Mouse (Mus musculus) C2C12 (cell line): ENCODE measurements around the gene Stx7. TPM values are rescaled to one million over a fixed set of nuclear protein-coding genes. Genes with fewer than 3 reads are reported as not detected.

Experiments used
- H3K27me3 ChIP-seq: one replicate; pipeline ENCODE4 v1.6.1; 2011; ENCODE audit not compliant: control insufficient read depth, insufficient read depth, insufficient read length
- H3K36me3 ChIP-seq: one replicate; pipeline ENCODE4 v1.6.1; 2011; ENCODE audit not compliant: control insufficient read depth, insufficient read depth
- H3K4me3 ChIP-seq: one replicate; pipeline ENCODE4 v1.5.1; 2011; ENCODE audit warnings: mild to moderate bottlenecking, control low read depth; ENCODE audit not compliant: poor library complexity, insufficient read depth, severe bottlenecking
- H3K79me2 ChIP-seq: one replicate; pipeline ENCODE4 v1.6.1; 2011; ENCODE audit not compliant: control insufficient read depth, insufficient read depth
- H3K79me3 ChIP-seq: one replicate; pipeline ENCODE4 v1.6.1; 2011; ENCODE audit warnings: low read depth, control low read depth
- H3ac ChIP-seq: one replicate; pipeline ENCODE3; 2011; ENCODE audit warnings: low read depth; ENCODE audit not compliant: control insufficient read depth, insufficient read length
- CEBPB ChIP-seq: IDR thresholded peaks from one replicate; pipeline ENCODE4 v1.6.1; 2011; ENCODE audit warnings: low read depth, mild to moderate bottlenecking, control low read depth, moderate library complexity
- CTCF ChIP-seq: IDR thresholded peaks from one replicate; pipeline ENCODE4 v1.5.1; 2011; ENCODE audit not compliant: control insufficient read depth, insufficient read depth, insufficient read length
- FOSL1 ChIP-seq: IDR thresholded peaks from one replicate; pipeline ENCODE4 v1.8.0; 2011; ENCODE audit warnings: mild to moderate bottlenecking, low read length; ENCODE audit not compliant: poor library complexity, insufficient read depth, severe bottlenecking
- MAX ChIP-seq: IDR thresholded peaks from one replicate; pipeline ENCODE4 v1.6.1; 2011; ENCODE audit warnings: mild to moderate bottlenecking, control low read depth
- MYOD1 ChIP-seq: IDR thresholded peaks from one replicate; pipeline ENCODE4 v1.6.1; 2011; ENCODE audit warnings: low read depth; ENCODE audit not compliant: control insufficient read depth, insufficient read length
- MYOG ChIP-seq: IDR thresholded peaks from one replicate; pipeline ENCODE4 v1.6.1; 2011; ENCODE audit not compliant: control insufficient read depth, insufficient read length; ENCODE audit errors: extremely low read depth
- USF1 ChIP-seq: IDR thresholded peaks from one replicate; pipeline ENCODE4 v1.6.1; 2011; ENCODE audit warnings: low read depth, mild to moderate bottlenecking, control low read depth, moderate library complexity
- polyA plus RNA-seq: library from polyadenylated mRNA; unstranded; fragments of >200 nt; fragmentation: generic; extraction: Trizol; gene quantifications from one replicate; pipeline ENCODE4 v1.2.1, GENCODE M21; 2012; ENCODE audit warnings: missing spikeins

The Stx7 gene
- polyA plus RNA-seq, 1 experiment: 29.9 TPM

- Histone ChIP-seq H3K27me3 (no peaks in the 10 kb centered on the region), H3K79me2 (peaks cover 4% of the 10 kb centered on the region), H3K79me3 (no peaks in the 10 kb centered on the region), H3K36me3 (no peaks in the 10 kb centered on the region), H3ac (no peak overlapping the region), H3K4me3 (no peak overlapping the region)
- no peak for TF ChIP-seq CEBPB
- TF ChIP-seq USF1: no peak
- TF ChIP-seq MYOD1: no peak
- no peak for TF ChIP-seq MAX
These were observed 22.9 kb downstream of the Stx7 start for GRCm38 (mm10) chr10:24171906-24172459.

GRCm38 (mm10) chr10:24173210-24174001, 24.3 kb downstream of the Stx7 start:
- TF ChIP-seq CEBPB (no peak), MYOG (no peak), CTCF (peak; percentile 29), USF1 (no peak), MYOD1 (peak; percentile 66), MAX (no peak), FOSL1 (no peak)
- Histone ChIP-seq H3K79me2 (peaks cover under 1% of the 10 kb centered on the region), H3K4me3 (no peak overlapping the region), H3K36me3 (no peaks in the 10 kb centered on the region), H3K27me3 (no peaks in the 10 kb centered on the region), H3ac (peak overlapping the region; percentile 40), H3K79me3 (no peaks in the 10 kb centered on the region)

- no peaks in the 10 kb centered on the region for H3K36me3 ChIP-seq
- no peak overlapping the region for H3K4me3 ChIP-seq
- H3K79me3 ChIP-seq: no peaks in the 10 kb centered on the region
- no peaks in the 10 kb centered on the region for H3K79me2 ChIP-seq
- no peaks in the 10 kb centered on the region for H3K27me3 ChIP-seq
- no peak overlapping the region for H3ac ChIP-seq
- TF ChIP-seq MYOG (no peak), MYOD1 (no peak), FOSL1 (no peak), CTCF (no peak), CEBPB (no peak), USF1 (no peak), MAX (no peak)
These were observed 41.3 kb downstream of the Stx7 start for GRCm38 (mm10) chr10:24190392-24190791.

GRCm38 (mm10) chr10:24191977-24192376, 42.9 kb downstream of the Stx7 start:
- no peaks in the 10 kb centered on the region for H3K79me3 ChIP-seq
- TF ChIP-seq MAX (no peak), CTCF (no peak), CEBPB (no peak), MYOD1 (no peak), FOSL1 (no peak), USF1 (no peak), MYOG (no peak)
- no peak overlapping the region for H3K4me3 ChIP-seq
- H3K27me3 ChIP-seq: no peaks in the 10 kb centered on the region
- H3K79me2 ChIP-seq: no peaks in the 10 kb centered on the region
- H3K36me3 ChIP-seq: no peaks in the 10 kb centered on the region
- H3ac ChIP-seq: no peak overlapping the region

GRCm38 (mm10) chr10:24199303-24199702, 50.2 kb downstream of the Stx7 start:
- H3K4me3 ChIP-seq: no peak overlapping the region
- H3K27me3 ChIP-seq: no peaks in the 10 kb centered on the region
- no peaks in the 10 kb centered on the region for H3K79me3 ChIP-seq
- H3K36me3 ChIP-seq: no peaks in the 10 kb centered on the region
- H3ac ChIP-seq: no peak overlapping the region
- H3K79me2 ChIP-seq: no peaks in the 10 kb centered on the region
- TF ChIP-seq CEBPB (no peak), CTCF (no peak), MYOG (no peak), USF1 (no peak), MYOD1 (no peak)

GRCm38 (mm10) chr10:24200099-24200498, 51.0 kb downstream of the Stx7 start:
- Histone ChIP-seq H3K79me2 (no peaks in the 10 kb centered on the region), H3K27me3 (no peaks in the 10 kb centered on the region), H3K79me3 (no peaks in the 10 kb centered on the region), H3K4me3 (no peak overlapping the region), H3ac (no peak overlapping the region), H3K36me3 (no peaks in the 10 kb centered on the region)
- no peak for TF ChIP-seq CEBPB
